Mouse (Mus musculus) regulatory T cell (primary cell): Measurements from ENCODE around the gene Batf.

ENCODE experiments used
- in situ Hi-C: fragments of 300-600 bp; cut with MboI, MseI; formaldehyde crosslinking; loops from one replicate; pipeline ENCODE4 v1.15.1; 2025; ENCODE audit warnings: high pct_unique_total_duplicates

The Batf gene

GRCm38 (mm10) chr12:85714126-85714525 lies 27.7 kb downstream of the Batf start:
- in situ Hi-C loops, result loop anchor here (25.0 kb wide), 1 partner anchor 1123 kb away; no protein-coding TSS in a partner anchor

DNA sequence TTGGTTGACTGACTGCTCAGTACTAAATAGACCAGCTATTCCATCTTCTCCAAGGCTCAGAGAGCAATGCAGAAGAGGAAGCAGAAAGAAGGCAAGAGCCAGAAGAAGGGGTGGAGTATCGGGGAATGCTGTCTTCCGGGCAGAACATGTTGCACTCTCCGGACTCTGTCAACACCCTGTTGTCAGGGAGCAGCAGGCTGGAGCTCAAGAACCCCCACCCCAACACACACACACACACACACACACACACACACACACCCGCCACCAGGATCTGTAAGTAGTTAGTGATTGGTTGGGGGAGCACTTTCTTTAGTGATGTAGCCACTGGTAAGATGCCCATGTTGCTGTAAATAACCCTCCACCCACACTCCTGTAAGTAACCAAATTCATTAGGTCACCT lies 38.8 kb downstream of the Batf start:
- in situ Hi-C loops, result loop anchor here (5.0 kb wide), 1 partner anchor 38 kb away; the partner anchor contains the start of gene Batf

DNA sequence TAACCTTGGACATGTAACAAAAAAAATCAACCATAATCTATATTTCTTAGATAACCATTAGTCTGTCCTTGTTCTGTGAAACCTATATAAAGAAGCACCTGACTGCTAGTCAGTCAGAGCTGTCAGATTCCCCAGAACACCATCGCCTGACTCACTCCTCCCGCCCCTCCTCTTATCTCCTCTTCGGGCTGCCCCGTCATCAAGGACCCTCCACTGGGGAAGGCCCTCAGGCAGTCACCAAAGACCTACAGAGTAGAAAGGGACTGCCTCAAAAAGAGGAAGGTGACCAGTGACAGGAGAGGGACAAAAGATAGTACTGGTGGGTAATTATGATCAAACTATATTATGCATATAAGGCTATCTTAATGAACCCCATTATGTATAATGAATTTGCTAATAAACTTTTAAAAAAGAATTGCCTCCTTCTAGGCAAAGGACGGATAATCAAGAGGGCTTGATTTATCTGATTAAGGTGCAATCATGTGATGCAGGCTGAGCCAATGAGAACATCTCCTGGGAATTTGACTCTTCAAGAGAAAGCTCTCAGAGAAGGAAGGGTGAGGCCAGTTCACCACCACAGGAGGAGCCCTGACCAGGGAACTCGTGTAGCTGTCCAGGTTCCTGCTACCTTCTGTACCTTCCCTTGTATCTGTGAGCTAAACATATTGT lies 40.4 kb downstream of the Batf start:
- in situ Hi-C loops, result loop anchor here (5.0 kb wide), 1 partner anchor 40 kb away; the partner anchor contains the start of gene Batf

- in situ Hi-C loops, result loop anchor here (5.0 kb wide), 1 partner anchor 41 kb away; the partner anchor contains the start of gene Batf
Measured at GRCm38 (mm10) chr12:85728181-85728580, 41.7 kb downstream of the Batf start.

- in situ Hi-C loops, result loop anchor here (5.0 kb wide), 1 partner anchor 42 kb away; the partner anchor contains the start of gene Batf
Measured at GRCm38 (mm10) chr12:85729022-85729944, 42.8 kb downstream of the Batf start.

GRCm38 (mm10) chr12:85729945-85730290 lies 43.4 kb downstream of the Batf start:
- in situ Hi-C loops, result loop anchor here (5.0 kb wide), 1 partner anchor 43 kb away; the partner anchor contains the start of gene Batf

- in situ Hi-C loops, result no loop called here
Measured at GRCm38 (mm10) chr12:85736203-85736602, 49.7 kb downstream of the Batf start.

GRCm38 (mm10) chr12:85736960-85737359 lies 50.5 kb downstream of the Batf start:
- in situ Hi-C loops, result no loop called here

DNA sequence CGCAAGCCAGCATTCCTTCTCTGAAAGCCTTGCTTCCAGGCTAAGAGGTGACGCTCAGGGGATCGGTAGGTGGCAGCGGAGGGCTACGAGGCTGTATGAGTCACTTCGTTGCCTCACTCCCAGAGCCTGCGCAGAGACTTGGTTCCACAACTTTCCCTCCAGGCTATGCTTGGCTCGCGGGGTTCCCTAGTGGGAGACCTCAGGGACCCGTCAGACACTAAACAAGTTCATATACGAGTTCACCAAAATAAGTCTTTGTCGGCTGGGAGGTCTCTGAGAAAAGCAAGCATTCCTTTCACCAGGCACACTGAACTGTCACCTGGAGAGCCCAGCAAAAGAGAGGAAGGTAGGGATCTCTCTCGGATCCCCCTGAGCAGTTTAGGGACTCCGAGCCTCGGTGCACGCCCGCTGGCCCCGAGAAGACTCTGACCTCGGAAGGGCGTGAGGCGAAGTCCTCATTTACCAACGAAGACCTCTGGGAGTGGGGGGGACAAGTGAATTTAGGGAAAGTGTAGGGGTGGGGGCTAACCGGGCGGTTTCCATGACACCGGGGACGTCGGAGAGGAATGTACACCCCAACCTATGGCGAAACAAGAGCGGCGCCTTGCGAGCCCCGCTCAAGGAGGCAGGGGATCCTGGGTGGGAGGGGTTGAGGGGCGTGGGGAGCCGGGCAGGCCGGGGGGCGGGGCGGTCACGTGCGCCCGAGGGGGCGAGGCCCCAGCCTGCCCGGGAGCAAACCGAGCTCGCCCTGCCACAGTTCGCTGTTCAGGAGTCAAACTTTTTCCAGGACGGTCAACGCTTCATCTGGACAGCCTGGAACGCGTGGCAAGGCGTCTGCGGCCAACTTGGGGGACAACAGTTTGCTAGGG lies 59.6 kb downstream of the Batf start, which contains the start of gene Flvcr2:
Gene Flvcr2, plus strand, starts transcription at position 713 of the 869 bp plus-strand sequence.
- in situ Hi-C loops, result loop anchor here (5.0 kb wide), 1 partner anchor 71 kb away; no protein-coding TSS in a partner anchor

DNA sequence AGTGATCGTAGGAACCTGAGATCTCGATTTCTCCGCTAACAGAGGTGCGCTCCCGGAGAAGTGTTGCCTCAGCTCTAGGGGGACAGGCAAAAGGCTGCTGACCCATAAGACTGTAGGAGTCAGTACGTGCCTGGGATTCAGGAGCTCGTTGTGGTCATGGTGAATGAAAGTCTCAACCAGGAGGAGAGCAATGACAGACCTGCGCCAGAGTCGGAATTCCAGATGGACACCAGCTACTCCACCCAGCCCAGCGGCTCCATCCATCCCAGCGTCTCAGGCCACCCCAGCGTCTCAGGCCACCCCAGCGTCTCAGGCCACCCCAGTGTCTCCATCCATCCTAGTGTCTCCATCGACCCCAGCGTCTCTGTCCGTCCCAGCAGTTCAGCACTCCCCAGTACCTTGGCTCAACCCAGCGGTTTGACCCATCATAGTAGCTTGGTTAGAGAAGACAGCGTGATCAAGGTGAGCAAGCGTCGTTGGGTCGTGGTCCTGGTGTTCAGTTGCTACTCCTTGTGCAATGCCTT lies 60.3 kb downstream of the Batf start:
- in situ Hi-C loops, result loop anchor here (5.0 kb wide), 1 partner anchor 71 kb away; no protein-coding TSS in a partner anchor

- in situ Hi-C loops, result loop anchor here (5.0 kb wide), 1 partner anchor 70 kb away; no protein-coding TSS in a partner anchor
Measured at GRCm38 (mm10) chr12:85747343-85747742, 60.9 kb downstream of the Batf start.

GRCm38 (mm10) chr12:85749861-85750260 lies 63.4 kb downstream of the Batf start:
- in situ Hi-C loops, result loop anchor here (5.0 kb wide), 1 partner anchor 67 kb away; no protein-coding TSS in a partner anchor

- in situ Hi-C loops, result no loop called here
Measured at GRCm38 (mm10) chr12:85752116-85752515, 65.6 kb downstream of the Batf start.

- in situ Hi-C loops, result no loop called here
Measured at GRCm38 (mm10) chr12:85753223-85753622, 66.8 kb downstream of the Batf start.

- in situ Hi-C loops, result no loop called here
Measured at GRCm38 (mm10) chr12:85754611-85755265, 68.3 kb downstream of the Batf start.

DNA sequence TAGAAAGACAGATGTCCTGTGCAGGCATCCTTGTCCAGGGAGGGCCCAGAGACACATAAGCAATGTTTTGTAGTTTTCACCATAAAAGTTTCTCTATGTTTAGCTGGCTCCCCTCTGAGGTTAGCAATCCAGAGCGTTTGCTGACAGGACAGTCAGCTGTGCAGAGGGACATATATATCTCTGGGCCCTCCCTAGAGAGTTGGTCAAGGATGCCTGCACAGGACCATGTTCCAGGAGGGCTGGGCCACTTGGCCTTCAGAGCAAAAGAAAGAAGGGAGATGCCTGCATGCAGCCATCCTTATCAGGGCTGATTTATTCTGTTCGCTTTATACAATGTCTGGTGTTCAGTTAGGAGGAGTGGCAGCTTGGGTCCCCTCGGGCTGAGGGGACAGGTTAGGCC lies 70.0 kb downstream of the Batf start:
- in situ Hi-C loops, result no loop called here

GRCm38 (mm10) chr12:85757074-85757473 lies 70.6 kb downstream of the Batf start:
- in situ Hi-C loops, result no loop called here
